Mouse (Mus musculus): ENCODE measurements at regions not wholly inside any gene's neighbourhood (a gene's known extent, or its start where the extent isn't known, plus 50 kb on each side); places are given as distances from the start of the nearest gene placed in this dataset.

GRCm38 (mm10) chr8:115589721-115590120 lies 117.9 kb downstream of the Maf start:
- Histone ChIP-seq H3K4me3 (ENCODE audit: low read depth, low read length) (no peak overlapping the region), H3K4me2 (replicated peaks; ENCODE audit: low read depth, low read length) (no peak overlapping the region), H3K36me3 (ENCODE audit: control insufficient read depth, insufficient read depth, low read length) (no peaks in the 10 kb centered on the region), H3K27ac (ENCODE audit: low read length) (no peak overlapping the region), H3K27me3 (ENCODE audit: control insufficient read depth, insufficient read depth, low read length) (no peaks in the 10 kb centered on the region), H3K4me1 (ENCODE audit: control insufficient read depth, insufficient read depth, low read length) (no peaks in the 10 kb centered on the region), H3K9ac (replicated peaks; ENCODE audit: low read depth, low read length) (no peak overlapping the region), H3K9me3 (ENCODE audit: control insufficient read depth, low read depth, low read length) (no peaks in the 10 kb centered on the region)
- no peak for ATAC-seq (ENCODE audit: insufficient number of reproducible peaks, insufficient read depth, low FRiP score, low read depth)
- 73% methylated on average over 2 of the region's 2 CpGs for WGBS

GRCm38 (mm10) chr8:115589076-115589475 lies 118.5 kb downstream of the Maf start:
- no peak overlapping the region for H3K4me2 ChIP-seq (replicated peaks; ENCODE audit: low read depth, low read length)
- no peak overlapping the region for H3K9ac ChIP-seq (replicated peaks; ENCODE audit: low read depth, low read length)
- no peaks in the 10 kb centered on the region for H3K27me3 ChIP-seq (ENCODE audit: control insufficient read depth, insufficient read depth, low read length)
- no peak overlapping the region for H3K4me3 ChIP-seq (ENCODE audit: low read depth, low read length)
- 97% methylated on average over 2 of the region's 2 CpGs for WGBS
- no peak for ATAC-seq (ENCODE audit: insufficient number of reproducible peaks, insufficient read depth, low FRiP score, low read depth)
- no peaks in the 10 kb centered on the region for H3K4me1 ChIP-seq (ENCODE audit: control insufficient read depth, insufficient read depth, low read length)
- H3K36me3 ChIP-seq (ENCODE audit: control insufficient read depth, insufficient read depth, low read length): no peaks in the 10 kb centered on the region
- no peaks in the 10 kb centered on the region for H3K9me3 ChIP-seq (ENCODE audit: control insufficient read depth, low read depth, low read length)
- no peak overlapping the region for H3K27ac ChIP-seq (ENCODE audit: low read length)

GRCm38 (mm10) chr8:115584311-115584907 lies 123.2 kb downstream of the Maf start:
- H3K27me3 ChIP-seq (ENCODE audit: control insufficient read depth, insufficient read depth, low read length): no peaks in the 10 kb centered on the region
- no peak overlapping the region for H3K4me2 ChIP-seq (replicated peaks; ENCODE audit: low read depth, low read length)
- H3K9ac ChIP-seq (replicated peaks; ENCODE audit: low read depth, low read length): no peak overlapping the region
- no peak for ATAC-seq (ENCODE audit: insufficient number of reproducible peaks, insufficient read depth, low FRiP score, low read depth)
- no peak overlapping the region for H3K27ac ChIP-seq (ENCODE audit: low read length)
- H3K36me3 ChIP-seq (ENCODE audit: control insufficient read depth, insufficient read depth, low read length): no peaks in the 10 kb centered on the region
- H3K4me1 ChIP-seq (ENCODE audit: control insufficient read depth, insufficient read depth, low read length): no peaks in the 10 kb centered on the region
- no peaks in the 10 kb centered on the region for H3K9me3 ChIP-seq (ENCODE audit: control insufficient read depth, low read depth, low read length)
- 70% methylated on average over 8 of the region's 8 CpGs for WGBS
- H3K4me3 ChIP-seq (ENCODE audit: low read depth, low read length): no peak overlapping the region

GRCm38 (mm10) chr8:115583221-115583620 lies 124.4 kb downstream of the Maf start:
- no peaks in the 10 kb centered on the region for H3K9me3 ChIP-seq (ENCODE audit: control insufficient read depth, low read depth, low read length)

GRCm38 (mm10) chr8:115581940-115582517 lies 125.6 kb downstream of the Maf start:
- H3K27me3 ChIP-seq (ENCODE audit: control insufficient read depth, insufficient read depth, low read length): no peaks in the 10 kb centered on the region
- no peak overlapping the region for H3K9ac ChIP-seq (replicated peaks; ENCODE audit: low read depth, low read length)
- no peak overlapping the region for H3K4me2 ChIP-seq (replicated peaks; ENCODE audit: low read depth, low read length)
- no peaks in the 10 kb centered on the region for H3K9me3 ChIP-seq (ENCODE audit: control insufficient read depth, low read depth, low read length)
- no peak overlapping the region for H3K27ac ChIP-seq (ENCODE audit: low read length)
- WGBS: 87% methylated on average over 6 of the region's 6 CpGs
- H3K36me3 ChIP-seq (ENCODE audit: control insufficient read depth, insufficient read depth, low read length): no peaks in the 10 kb centered on the region
- no peak overlapping the region for H3K4me3 ChIP-seq (ENCODE audit: low read depth, low read length)
- ATAC-seq (ENCODE audit: insufficient number of reproducible peaks, insufficient read depth, low FRiP score, low read depth): no peak
- H3K4me1 ChIP-seq (ENCODE audit: control insufficient read depth, insufficient read depth, low read length): no peaks in the 10 kb centered on the region

More at GRCm38 (mm10) chr8:115583221-115583620, 124.4 kb downstream of the Maf start:
- ATAC-seq (ENCODE audit: insufficient number of reproducible peaks, insufficient read depth, low FRiP score, low read depth): no peak
- Histone ChIP-seq H3K9ac (replicated peaks; ENCODE audit: low read depth, low read length) (no peak overlapping the region), H3K4me1 (ENCODE audit: control insufficient read depth, insufficient read depth, low read length) (no peaks in the 10 kb centered on the region), H3K4me3 (ENCODE audit: low read depth, low read length) (no peak overlapping the region), H3K27ac (ENCODE audit: low read length) (no peak overlapping the region), H3K27me3 (ENCODE audit: control insufficient read depth, insufficient read depth, low read length) (no peaks in the 10 kb centered on the region), H3K4me2 (replicated peaks; ENCODE audit: low read depth, low read length) (no peak overlapping the region), H3K36me3 (ENCODE audit: control insufficient read depth, insufficient read depth, low read length) (no peaks in the 10 kb centered on the region)
- WGBS: 86% methylated on average over 5 of the region's 5 CpGs

- no peaks in the 10 kb centered on the region for H3K9me3 ChIP-seq (ENCODE audit: control insufficient read depth, low read depth, low read length)
- ATAC-seq (ENCODE audit: insufficient number of reproducible peaks, insufficient read depth, low FRiP score, low read depth): no peak
- H3K9ac ChIP-seq (replicated peaks; ENCODE audit: low read depth, low read length): no peak overlapping the region
- H3K27me3 ChIP-seq (ENCODE audit: control insufficient read depth, insufficient read depth, low read length): no peaks in the 10 kb centered on the region
- H3K27ac ChIP-seq (ENCODE audit: low read length): no peak overlapping the region
- no peak overlapping the region for H3K4me3 ChIP-seq (ENCODE audit: low read depth, low read length)
- H3K4me1 ChIP-seq (ENCODE audit: control insufficient read depth, insufficient read depth, low read length): no peaks in the 10 kb centered on the region
- 56% methylated on average over 7 of the region's 7 CpGs for WGBS
- no peaks in the 10 kb centered on the region for H3K36me3 ChIP-seq (ENCODE audit: control insufficient read depth, insufficient read depth, low read length)
- H3K4me2 ChIP-seq (replicated peaks; ENCODE audit: low read depth, low read length): no peak overlapping the region
These were observed 139.2 kb downstream of the Maf start for GRCm38 (mm10) chr8:115568394-115568793.

GRCm38 (mm10) chr8:115565768-115566167 lies 141.8 kb downstream of the Maf start:
- H3K9me3 ChIP-seq (ENCODE audit: control insufficient read depth, low read depth, low read length): no peaks in the 10 kb centered on the region
- H3K4me1 ChIP-seq (ENCODE audit: control insufficient read depth, insufficient read depth, low read length): no peaks in the 10 kb centered on the region
- H3K4me2 ChIP-seq (replicated peaks; ENCODE audit: low read depth, low read length): no peak overlapping the region
- H3K9ac ChIP-seq (replicated peaks; ENCODE audit: low read depth, low read length): no peak overlapping the region
- no peak overlapping the region for H3K27ac ChIP-seq (ENCODE audit: low read length)
- no peaks in the 10 kb centered on the region for H3K27me3 ChIP-seq (ENCODE audit: control insufficient read depth, insufficient read depth, low read length)
- 87% methylated on average over 5 of the region's 5 CpGs for WGBS
- no peak for ATAC-seq (ENCODE audit: insufficient number of reproducible peaks, insufficient read depth, low FRiP score, low read depth)
- no peak overlapping the region for H3K4me3 ChIP-seq (ENCODE audit: low read depth, low read length)
- H3K36me3 ChIP-seq (ENCODE audit: control insufficient read depth, insufficient read depth, low read length): no peaks in the 10 kb centered on the region

GRCm38 (mm10) chr8:115562362-115562761 lies 145.2 kb downstream of the Maf start:
- no peak for ATAC-seq (ENCODE audit: insufficient number of reproducible peaks, insufficient read depth, low FRiP score, low read depth)
- Histone ChIP-seq H3K36me3 (ENCODE audit: control insufficient read depth, insufficient read depth, low read length) (no peaks in the 10 kb centered on the region), H3K27me3 (ENCODE audit: control insufficient read depth, insufficient read depth, low read length) (no peaks in the 10 kb centered on the region), H3K9ac (replicated peaks; ENCODE audit: low read depth, low read length) (no peak overlapping the region), H3K4me3 (ENCODE audit: low read depth, low read length) (no peak overlapping the region), H3K4me2 (replicated peaks; ENCODE audit: low read depth, low read length) (no peak overlapping the region), H3K27ac (ENCODE audit: low read length) (no peak overlapping the region), H3K9me3 (ENCODE audit: control insufficient read depth, low read depth, low read length) (no peaks in the 10 kb centered on the region), H3K4me1 (ENCODE audit: control insufficient read depth, insufficient read depth, low read length) (no peaks in the 10 kb centered on the region)
- WGBS: 24% methylated on average over 4 of the region's 4 CpGs

Measured in stomach, embryonic 14.5 days (tissue).